Mouse (Mus musculus): Measurements from ENCODE around the gene Cmah. TPM values are rescaled to one million over a fixed set of nuclear protein-coding genes. Genes with fewer than 3 reads are reported as not detected.

Gene Cmah
- polyA plus RNA-seq, 1 experiment from 2014 or later: 0.37 TPM

DNA sequence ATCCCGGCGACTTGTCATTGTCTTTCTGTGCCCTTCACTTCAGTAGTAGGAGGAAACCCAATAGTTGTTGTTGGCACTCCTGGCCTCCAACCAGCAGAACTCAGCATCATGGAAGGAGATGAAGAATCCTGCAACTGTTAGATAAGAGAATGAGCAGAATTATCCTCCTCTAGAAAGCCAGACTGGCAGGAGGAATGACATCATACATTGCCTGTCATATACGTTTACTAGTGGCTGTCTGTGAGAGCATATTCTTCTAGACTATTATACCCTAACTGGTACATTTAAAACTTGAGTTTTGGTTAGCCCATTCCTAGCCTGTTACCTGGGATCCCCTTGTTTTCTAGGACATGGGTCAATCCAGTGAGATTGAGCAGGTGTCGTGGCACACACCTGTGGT is 9.6 kb downstream of the Cmah start:
- WGBS: 82% methylated on average over 4 of the region's 4 CpGs
- H3K4me2 ChIP-seq (ENCODE audit: low read depth, low read length, severe bottlenecking): no peak overlapping the region
- no peak for ATAC-seq (replicated peaks; ENCODE audit: low FRiP score)

DNA sequence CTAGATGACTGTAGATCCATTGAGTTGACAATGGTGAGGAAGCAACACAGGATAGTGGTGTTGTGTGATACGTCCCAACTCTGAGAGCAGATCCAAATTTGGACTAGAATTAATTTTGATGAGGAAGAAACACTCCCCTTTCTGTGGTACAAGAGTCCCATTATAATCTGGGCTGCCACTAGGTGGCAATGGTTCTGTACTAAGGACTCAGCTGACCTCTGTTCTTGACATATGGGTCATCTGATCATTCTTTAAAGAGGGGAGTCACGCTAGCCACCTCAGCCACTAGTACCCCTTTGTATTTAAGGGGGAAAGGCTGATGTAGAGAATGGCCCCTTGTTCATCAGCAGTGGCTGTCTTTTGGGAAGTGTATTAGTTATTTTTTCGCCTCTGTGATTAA is 10.7 kb downstream of the Cmah start:
- DNase-seq (ENCODE audit: low spot score) (no peak), ATAC-seq (replicated peaks; ENCODE audit: low FRiP score) (no peak)
- WGBS: 56% methylated on average over 3 of the region's 3 CpGs

More for the DNA sequence above, 9.6 kb downstream of the Cmah start:
- no peaks in the 10 kb centered on the region for H3K27me3 ChIP-seq (ENCODE audit: control insufficient read depth, insufficient read depth, low read length)
- DNase-seq (ENCODE audit: low spot score): no peak
- no peaks in the 10 kb centered on the region for H3K4me1 ChIP-seq (replicated peaks; ENCODE audit: control insufficient read depth, insufficient read depth, low read length)
- no peak overlapping the region for H3K4me3 ChIP-seq (ENCODE audit: low read depth, low read length)
- no peak overlapping the region for H3K9ac ChIP-seq (ENCODE audit: low read length)
- H3K9me3 ChIP-seq (ENCODE audit: control insufficient read depth, low read length): no peaks in the 10 kb centered on the region
- H3K36me3 ChIP-seq (ENCODE audit: control insufficient read depth, insufficient read depth, low read length): no peaks in the 10 kb centered on the region
- H3K27ac ChIP-seq (ENCODE audit: low read depth, low read length): no peak overlapping the region

DNA sequence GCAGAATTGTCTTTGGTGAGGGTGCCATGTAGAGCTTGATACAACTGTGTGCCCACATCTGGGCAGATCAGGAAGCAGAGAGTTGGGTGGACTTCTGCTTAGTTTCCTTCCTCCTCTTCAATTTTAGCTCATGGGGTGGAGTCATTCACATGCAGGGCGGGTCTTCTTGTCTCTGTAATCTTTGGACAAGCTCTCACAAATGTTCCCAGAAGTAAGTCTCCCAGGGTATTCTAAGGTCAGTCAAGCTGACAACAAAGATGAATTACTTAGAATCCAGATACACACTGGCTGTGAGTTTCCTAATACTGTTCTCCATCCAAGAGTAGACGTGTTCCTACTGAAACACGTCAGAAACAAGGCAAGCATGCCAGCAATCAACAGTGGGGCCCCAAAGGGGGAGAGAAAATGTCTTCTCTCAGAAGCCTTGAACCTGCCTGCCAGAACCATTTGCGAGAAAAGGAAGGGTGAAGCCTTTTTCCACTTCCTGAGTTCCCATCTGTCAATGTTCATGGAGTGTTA is 11.2 kb downstream of the Cmah start:
- Histone ChIP-seq H3K4me1 (replicated peaks; ENCODE audit: control insufficient read depth, insufficient read depth, low read length) (no peaks in the 10 kb centered on the region), H3K9ac (ENCODE audit: low read length) (no peak overlapping the region), H3K9me3 (ENCODE audit: control insufficient read depth, low read length) (no peaks in the 10 kb centered on the region), H3K4me2 (ENCODE audit: low read depth, low read length, severe bottlenecking) (no peak overlapping the region), H3K27ac (ENCODE audit: low read depth, low read length) (no peak overlapping the region), H3K27me3 (ENCODE audit: control insufficient read depth, insufficient read depth, low read length) (no peaks in the 10 kb centered on the region), H3K36me3 (ENCODE audit: control insufficient read depth, insufficient read depth, low read length) (no peaks in the 10 kb centered on the region), H3K4me3 (ENCODE audit: low read depth, low read length) (no peak overlapping the region)
- WGBS: 87% methylated on average over 4 of the region's 4 CpGs
- ATAC-seq (replicated peaks; ENCODE audit: low FRiP score): no peak
- no peak for DNase-seq (ENCODE audit: low spot score)

More for the DNA sequence above, 10.7 kb downstream of the Cmah start:
- Histone ChIP-seq H3K4me2 (ENCODE audit: low read depth, low read length, severe bottlenecking) (no peak overlapping the region), H3K27ac (ENCODE audit: low read depth, low read length) (no peak overlapping the region), H3K9me3 (ENCODE audit: control insufficient read depth, low read length) (no peaks in the 10 kb centered on the region), H3K36me3 (ENCODE audit: control insufficient read depth, insufficient read depth, low read length) (no peaks in the 10 kb centered on the region), H3K4me1 (replicated peaks; ENCODE audit: control insufficient read depth, insufficient read depth, low read length) (no peaks in the 10 kb centered on the region), H3K27me3 (ENCODE audit: control insufficient read depth, insufficient read depth, low read length) (no peaks in the 10 kb centered on the region), H3K9ac (ENCODE audit: low read length) (no peak overlapping the region), H3K4me3 (ENCODE audit: low read depth, low read length) (no peak overlapping the region)

DNA sequence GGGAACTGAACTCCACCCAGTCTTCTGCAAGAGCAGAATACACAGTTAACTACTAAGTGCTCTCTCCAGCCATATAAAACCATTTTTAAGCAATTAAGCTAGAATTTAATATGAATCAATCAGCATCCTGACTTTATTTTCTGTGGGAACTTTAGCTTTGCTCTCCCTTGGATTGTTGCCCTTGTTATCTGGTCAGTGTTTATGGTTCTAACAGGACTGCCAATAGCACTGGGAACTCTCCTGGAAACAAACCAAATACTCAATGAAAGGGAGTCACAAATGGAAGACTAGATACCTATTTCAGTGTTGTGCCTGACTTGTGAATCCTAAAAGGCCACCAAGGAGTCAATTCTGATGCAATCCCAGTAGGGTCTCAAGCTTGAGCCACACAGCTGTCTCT is 12.7 kb downstream of the Cmah start:
- DNase-seq (ENCODE audit: low spot score): no peak
- Histone ChIP-seq H3K9ac (ENCODE audit: low read length) (no peak overlapping the region), H3K4me3 (ENCODE audit: low read depth, low read length) (no peak overlapping the region), H3K9me3 (ENCODE audit: control insufficient read depth, low read length) (no peaks in the 10 kb centered on the region), H3K4me1 (replicated peaks; ENCODE audit: control insufficient read depth, insufficient read depth, low read length) (no peaks in the 10 kb centered on the region), H3K27ac (ENCODE audit: low read depth, low read length) (no peak overlapping the region), H3K4me2 (ENCODE audit: low read depth, low read length, severe bottlenecking) (no peak overlapping the region), H3K36me3 (ENCODE audit: control insufficient read depth, insufficient read depth, low read length) (no peaks in the 10 kb centered on the region), H3K27me3 (ENCODE audit: control insufficient read depth, insufficient read depth, low read length) (no peaks in the 10 kb centered on the region)
- no peak for ATAC-seq (replicated peaks; ENCODE audit: low FRiP score)

DNA sequence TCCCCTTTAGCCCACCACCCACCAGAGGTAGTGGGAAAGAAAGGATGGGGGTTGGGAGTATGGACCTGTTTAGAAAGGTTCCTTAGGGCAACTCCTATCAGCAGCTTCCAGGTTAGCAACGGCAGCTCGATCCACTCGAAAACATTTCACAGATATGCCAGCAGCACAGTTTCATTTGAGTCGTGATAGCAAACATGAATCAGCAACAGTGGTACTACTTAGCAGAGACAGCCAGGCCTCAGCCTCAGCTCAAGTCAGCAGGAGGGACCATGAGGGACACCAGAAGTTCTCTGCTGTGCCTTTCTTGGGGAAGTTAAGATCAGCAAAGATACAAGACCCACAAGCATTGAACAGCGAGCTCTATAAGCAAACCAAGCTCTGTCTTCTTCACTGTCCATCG is 13.3 kb downstream of the Cmah start:
- DNase-seq (ENCODE audit: low spot score): no peak
- Histone ChIP-seq H3K4me3 (ENCODE audit: low read depth, low read length) (no peak overlapping the region), H3K27me3 (ENCODE audit: control insufficient read depth, insufficient read depth, low read length) (no peaks in the 10 kb centered on the region), H3K4me1 (replicated peaks; ENCODE audit: control insufficient read depth, insufficient read depth, low read length) (no peaks in the 10 kb centered on the region), H3K36me3 (ENCODE audit: control insufficient read depth, insufficient read depth, low read length) (no peaks in the 10 kb centered on the region), H3K9ac (ENCODE audit: low read length) (no peak overlapping the region), H3K27ac (ENCODE audit: low read depth, low read length) (no peak overlapping the region), H3K4me2 (ENCODE audit: low read depth, low read length, severe bottlenecking) (no peak overlapping the region), H3K9me3 (ENCODE audit: control insufficient read depth, low read length) (no peaks in the 10 kb centered on the region)
- ATAC-seq (replicated peaks; ENCODE audit: low FRiP score): no peak
- WGBS: 88% methylated on average over 6 of the region's 6 CpGs

DNA sequence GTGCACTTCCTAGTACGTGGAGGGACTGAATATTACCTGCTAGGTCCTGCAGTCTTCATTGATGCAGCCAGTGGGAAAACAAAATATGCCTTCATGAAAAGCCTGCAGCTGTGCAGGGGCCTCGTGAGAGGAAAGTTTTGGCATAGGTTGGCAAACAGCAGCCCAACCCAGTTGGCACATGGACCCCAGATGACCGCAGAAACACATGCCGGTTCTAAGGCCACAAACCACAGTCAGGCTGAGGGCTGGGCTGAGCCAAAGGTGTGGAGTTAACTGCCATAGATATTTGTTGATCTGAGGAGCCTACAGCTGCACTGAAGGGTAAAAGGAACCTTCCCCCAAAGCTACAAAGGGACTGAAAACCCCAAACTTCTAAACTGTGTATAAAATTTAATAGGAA is 14.9 kb downstream of the Cmah start:
- no peaks in the 10 kb centered on the region for H3K4me1 ChIP-seq (replicated peaks; ENCODE audit: control insufficient read depth, insufficient read depth, low read length)
- no peak overlapping the region for H3K4me3 ChIP-seq (ENCODE audit: low read depth, low read length)
- no peaks in the 10 kb centered on the region for H3K36me3 ChIP-seq (ENCODE audit: control insufficient read depth, insufficient read depth, low read length)
- H3K27me3 ChIP-seq (ENCODE audit: control insufficient read depth, insufficient read depth, low read length): no peaks in the 10 kb centered on the region
- no peak for DNase-seq (ENCODE audit: low spot score)
- 87% methylated on average over 4 of the region's 4 CpGs for WGBS
- ATAC-seq (replicated peaks; ENCODE audit: low FRiP score): no peak
- no peak overlapping the region for H3K9ac ChIP-seq (ENCODE audit: low read length)
- H3K4me2 ChIP-seq (ENCODE audit: low read depth, low read length, severe bottlenecking): no peak overlapping the region
- no peak overlapping the region for H3K27ac ChIP-seq (ENCODE audit: low read depth, low read length)
- H3K9me3 ChIP-seq (ENCODE audit: control insufficient read depth, low read length): no peaks in the 10 kb centered on the region

DNA sequence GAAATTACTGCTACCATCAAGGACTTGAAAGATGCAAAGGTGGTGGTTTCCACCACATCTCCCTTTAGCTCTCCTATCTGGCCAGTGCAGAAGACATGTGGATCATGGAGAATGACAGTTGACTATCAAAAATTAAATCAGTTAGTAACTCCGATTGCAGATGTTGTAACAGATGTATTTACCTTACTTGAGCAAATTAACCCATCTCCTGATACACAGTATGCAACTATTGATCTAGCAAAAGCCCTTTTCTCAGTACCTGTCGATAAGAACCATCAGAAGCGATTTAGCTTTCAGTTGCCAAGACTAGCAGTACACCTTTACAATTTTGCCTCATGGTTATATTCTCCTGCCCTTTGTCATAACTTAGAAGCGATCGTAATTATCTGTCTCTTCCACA is 25.8 kb downstream of the Cmah start:
- Histone ChIP-seq H3K27me3 (ENCODE audit: control insufficient read depth, insufficient read depth, low read length) (no peaks in the 10 kb centered on the region), H3K36me3 (ENCODE audit: control insufficient read depth, insufficient read depth, low read length) (no peaks in the 10 kb centered on the region), H3K9me3 (ENCODE audit: control insufficient read depth, low read length) (no peaks in the 10 kb centered on the region), H3K4me1 (replicated peaks; ENCODE audit: control insufficient read depth, insufficient read depth, low read length) (no peaks in the 10 kb centered on the region), H3K4me2 (ENCODE audit: low read depth, low read length, severe bottlenecking) (no peak overlapping the region), H3K27ac (ENCODE audit: low read depth, low read length) (no peak overlapping the region), H3K9ac (ENCODE audit: low read length) (no peak overlapping the region), H3K4me3 (ENCODE audit: low read depth, low read length) (no peak overlapping the region)
- WGBS: 93% methylated on average over 5 of the region's 5 CpGs
- ATAC-seq (replicated peaks; ENCODE audit: low FRiP score) (no peak), DNase-seq (ENCODE audit: low spot score) (no peak)

DNA sequence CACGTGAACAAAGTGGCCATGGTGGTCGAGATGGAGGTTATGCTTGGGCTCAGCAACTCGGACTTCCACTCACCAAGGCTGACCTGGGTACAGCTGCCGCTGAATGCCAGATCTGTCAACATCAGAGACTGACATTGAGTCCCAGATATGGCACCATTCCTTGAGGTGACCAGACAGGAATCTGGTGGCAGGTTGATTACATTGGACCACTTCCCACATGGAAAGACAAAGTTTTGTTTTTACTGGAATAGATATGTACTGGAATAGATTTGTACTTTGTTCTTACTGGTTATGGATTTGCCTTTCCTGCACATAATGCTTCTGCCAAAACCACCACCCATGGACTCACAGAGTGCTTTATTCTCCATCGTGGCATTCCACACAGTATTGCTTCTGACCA is 27.5 kb downstream of the Cmah start:
- H3K4me2 ChIP-seq (ENCODE audit: low read depth, low read length, severe bottlenecking): no peak overlapping the region
- no peak overlapping the region for H3K27ac ChIP-seq (ENCODE audit: low read depth, low read length)
- DNase-seq (ENCODE audit: low spot score) (no peak), ATAC-seq (replicated peaks; ENCODE audit: low FRiP score) (no peak)
- H3K9ac ChIP-seq (ENCODE audit: low read length): no peak overlapping the region
- H3K27me3 ChIP-seq (ENCODE audit: control insufficient read depth, insufficient read depth, low read length): no peaks in the 10 kb centered on the region
- H3K9me3 ChIP-seq (ENCODE audit: control insufficient read depth, low read length): no peaks in the 10 kb centered on the region
- 87% methylated on average over 5 of the region's 5 CpGs for WGBS
- H3K36me3 ChIP-seq (ENCODE audit: control insufficient read depth, insufficient read depth, low read length): no peaks in the 10 kb centered on the region
- H3K4me3 ChIP-seq (ENCODE audit: low read depth, low read length): no peak overlapping the region
- no peaks in the 10 kb centered on the region for H3K4me1 ChIP-seq (replicated peaks; ENCODE audit: control insufficient read depth, insufficient read depth, low read length)

DNA sequence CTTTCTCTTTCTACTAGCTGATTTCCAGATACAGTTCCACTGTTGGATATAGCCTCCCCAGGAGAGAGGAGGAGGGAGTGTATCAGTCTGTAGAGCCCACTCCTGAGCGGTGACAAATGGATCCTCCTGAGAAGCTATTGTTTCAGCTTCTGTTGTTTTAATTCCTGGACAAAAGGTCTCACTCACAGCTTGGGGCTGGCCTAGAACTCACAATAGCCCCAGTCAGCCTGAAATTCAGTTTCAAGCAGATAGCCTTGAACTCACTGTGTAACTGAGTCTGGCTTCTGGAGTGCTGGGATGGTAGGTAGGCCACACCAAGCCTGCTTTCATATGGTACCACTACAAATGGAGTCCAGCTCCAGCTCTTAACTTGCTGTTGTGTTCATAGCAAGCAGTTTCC is 32.0 kb downstream of the Cmah start:
- Histone ChIP-seq H3K9ac (ENCODE audit: low read length) (no peak overlapping the region), H3K4me2 (ENCODE audit: low read depth, low read length, severe bottlenecking) (no peak overlapping the region), H3K9me3 (ENCODE audit: control insufficient read depth, low read length) (no peaks in the 10 kb centered on the region), H3K4me3 (ENCODE audit: low read depth, low read length) (no peak overlapping the region), H3K27ac (ENCODE audit: low read depth, low read length) (no peak overlapping the region), H3K36me3 (ENCODE audit: control insufficient read depth, insufficient read depth, low read length) (no peaks in the 10 kb centered on the region), H3K27me3 (ENCODE audit: control insufficient read depth, insufficient read depth, low read length) (no peaks in the 10 kb centered on the region), H3K4me1 (replicated peaks; ENCODE audit: control insufficient read depth, insufficient read depth, low read length) (no peaks in the 10 kb centered on the region)
- WGBS: 28% methylated on average over 1 of the region's 1 CpGs
- ATAC-seq (replicated peaks; ENCODE audit: low FRiP score): no peak
- DNase-seq (ENCODE audit: low spot score): no peak

All from forebrain, embryonic 11.5 days (tissue).